Mouse (Mus musculus) ES-Bruce4 (cell line): ENCODE results near the gene Zbtb20. TPM values are rescaled to one million over a fixed set of nuclear protein-coding genes. Genes with fewer than 3 reads are reported as not detected.

ENCODE experiments used
- H3K27ac ChIP-seq: 2 replicates; pipeline ENCODE4 v1.5.1; 2012; ENCODE audit warnings: low read length, inconsistent platforms; ENCODE audit not compliant: insufficient read depth
- H3K27me3 ChIP-seq: 2 replicates; pipeline ENCODE4 v1.6.1; 2012; ENCODE audit warnings: mild to moderate bottlenecking, low read length, inconsistent platforms; ENCODE audit not compliant: control insufficient read depth, poor library complexity, insufficient read depth, severe bottlenecking
- H3K36me3 ChIP-seq: 2 replicates; pipeline ENCODE4 v1.6.1; 2012; ENCODE audit warnings: inconsistent platforms, mild to moderate bottlenecking, low read length, moderate library complexity; ENCODE audit not compliant: control insufficient read depth, poor library complexity, insufficient read depth, severe bottlenecking
- H3K4me1 ChIP-seq: one replicate; pipeline ENCODE4 v1.8.1; 2011; ENCODE audit warnings: low read length; ENCODE audit not compliant: control insufficient read depth, insufficient read depth
- H3K4me3 ChIP-seq: 2 replicates; pipeline ENCODE4 v1.5.1; 2011; ENCODE audit warnings: low read depth, mild to moderate bottlenecking, low read length
- H3K9ac ChIP-seq: 2 replicates; pipeline ENCODE4 v1.6.1; 2012; ENCODE audit warnings: low read depth, mild to moderate bottlenecking, inconsistent platforms; ENCODE audit not compliant: poor library complexity, severe bottlenecking
- H3K9me3 ChIP-seq: replicated peaks from 2 replicates; pipeline ENCODE4 v1.6.1; 2012; ENCODE audit warnings: mild to moderate bottlenecking, low read length, inconsistent platforms; ENCODE audit not compliant: control insufficient read depth, poor library complexity, insufficient read depth, severe bottlenecking
- CTCF ChIP-seq: IDR thresholded peaks from one replicate; pipeline ENCODE4 v1.8.1; 2011; ENCODE audit warnings: low read depth, low read length
- EP300 ChIP-seq: IDR thresholded peaks from 2 replicates; pipeline ENCODE4 v1.6.1; 2011; ENCODE audit warnings: low read depth, low read length; ENCODE audit not compliant: insufficient read depth
- POLR2A ChIP-seq: IDR thresholded peaks from one replicate; pipeline ENCODE4 v1.8.1; 2011; ENCODE audit warnings: low read length; ENCODE audit not compliant: insufficient read depth
- polyA plus RNA-seq: library from polyadenylated mRNA; stranded (reverse); fragments of >200 nt; gene quantifications from 2 replicates; pipeline ENCODE4 v1.2.4, GENCODE M21; 2011; ENCODE audit warnings: low read depth; ENCODE audit not compliant: missing spikeins, insufficient read depth, insufficient read length

Zbtb20 gene
- polyA plus RNA-seq, 1 experiment = 9.9 TPM

- no peak overlapping the region for H3K9ac ChIP-seq
- TF ChIP-seq CTCF (no peak), POLR2A (no peak), EP300 (no peak)
- no peaks in the 10 kb centered on the region for H3K4me1 ChIP-seq
- no peak overlapping the region for H3K4me3 ChIP-seq
- H3K27me3 ChIP-seq = no peaks in the 10 kb centered on the region
- no peak overlapping the region for H3K27ac ChIP-seq
- no peaks in the 10 kb centered on the region for H3K36me3 ChIP-seq
- H3K9me3 ChIP-seq = no peaks in the 10 kb centered on the region
Observed at GRCm38 (mm10) chr16:43237551-43237950, 361.9 kb downstream of the Zbtb20 start.

DNA sequence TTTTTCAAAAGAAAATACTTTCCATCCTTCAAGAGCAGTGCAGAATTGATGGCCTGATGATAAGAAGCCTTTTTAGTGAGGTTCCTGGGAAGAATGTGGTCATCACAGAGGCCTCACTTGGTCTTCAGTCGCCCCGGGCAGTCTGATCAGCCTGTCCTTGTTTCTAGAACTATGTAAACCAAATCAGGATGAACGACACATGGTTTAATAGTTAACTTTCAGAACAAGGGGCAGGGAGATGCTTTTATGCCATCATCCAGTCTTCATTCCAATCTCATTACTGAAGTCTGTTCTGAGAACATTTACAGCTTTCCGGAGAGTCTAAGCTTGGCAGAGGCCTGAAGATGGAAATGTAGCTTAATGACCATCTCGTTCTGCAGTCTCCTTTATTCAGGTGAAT lies 371.3 kb downstream of the Zbtb20 start:
- Histone ChIP-seq H3K36me3 (no peaks in the 10 kb centered on the region), H3K4me3 (no peak overlapping the region), H3K27me3 (no peaks in the 10 kb centered on the region), H3K9ac (no peak overlapping the region), H3K27ac (no peak overlapping the region), H3K9me3 (no peaks in the 10 kb centered on the region), H3K4me1 (no peaks in the 10 kb centered on the region)
- TF ChIP-seq POLR2A = no peak
- TF ChIP-seq CTCF = no peak
- TF ChIP-seq EP300 = no peak

DNA sequence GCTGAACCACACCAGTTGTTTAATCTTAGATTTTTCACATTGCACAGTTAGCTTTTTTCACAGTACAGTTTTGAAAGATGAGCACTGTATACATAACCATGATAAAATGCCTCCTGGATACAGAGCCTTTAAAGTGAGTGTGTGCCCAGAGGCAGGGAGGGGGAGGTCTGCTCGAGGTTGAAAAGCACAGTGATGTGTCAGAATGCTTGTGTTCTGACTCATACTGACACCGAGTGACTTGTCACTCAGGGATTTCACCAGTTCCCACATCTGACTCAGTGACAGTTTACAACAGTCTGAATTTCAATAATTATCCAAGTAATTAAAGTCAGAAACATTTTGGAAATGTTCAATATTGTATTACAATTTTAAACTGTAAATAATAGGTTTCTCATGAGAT lies 377.4 kb downstream of the Zbtb20 start:
- no peaks in the 10 kb centered on the region for H3K27me3 ChIP-seq
- TF ChIP-seq CTCF (no peak), POLR2A (no peak), EP300 (no peak)
- H3K4me3 ChIP-seq = no peak overlapping the region
- no peaks in the 10 kb centered on the region for H3K36me3 ChIP-seq
- H3K9me3 ChIP-seq = no peaks in the 10 kb centered on the region
- no peak overlapping the region for H3K9ac ChIP-seq
- no peak overlapping the region for H3K27ac ChIP-seq
- H3K4me1 ChIP-seq = no peaks in the 10 kb centered on the region

DNA sequence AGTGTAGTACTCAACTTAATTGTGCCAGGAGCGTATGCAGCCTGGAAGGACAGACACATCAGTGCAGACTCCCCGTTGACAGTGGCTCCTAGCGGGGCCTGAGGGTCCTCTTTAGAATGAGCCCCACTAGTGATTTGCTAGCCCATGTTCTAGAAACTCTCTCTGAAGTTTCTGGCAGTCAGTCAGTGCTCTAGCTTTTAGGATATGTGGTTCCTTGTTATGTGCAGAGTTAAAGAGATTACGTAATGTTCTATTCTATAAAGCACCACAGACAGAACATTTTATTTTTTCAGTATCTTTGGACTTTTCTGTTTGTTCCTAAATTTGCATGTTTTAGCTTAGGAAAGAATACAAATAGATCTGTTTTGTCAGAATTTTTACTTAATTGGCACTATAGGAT lies 378.1 kb downstream of the Zbtb20 start:
- Histone ChIP-seq H3K4me3 (no peak overlapping the region), H3K36me3 (no peaks in the 10 kb centered on the region), H3K27ac (no peak overlapping the region), H3K9ac (no peak overlapping the region), H3K27me3 (no peaks in the 10 kb centered on the region), H3K4me1 (no peaks in the 10 kb centered on the region), H3K9me3 (no peaks in the 10 kb centered on the region)
- TF ChIP-seq EP300 (no peak), POLR2A (no peak), CTCF (no peak)

GRCm38 (mm10) chr16:43256191-43256899 lies 380.7 kb downstream of the Zbtb20 start:
- Histone ChIP-seq H3K4me3 (no peak overlapping the region), H3K9me3 (no peaks in the 10 kb centered on the region), H3K27me3 (no peaks in the 10 kb centered on the region), H3K36me3 (no peaks in the 10 kb centered on the region), H3K4me1 (no peaks in the 10 kb centered on the region), H3K9ac (no peak overlapping the region), H3K27ac (no peak overlapping the region)
- no peak for TF ChIP-seq POLR2A
- no peak for TF ChIP-seq CTCF
- no peak for TF ChIP-seq EP300

DNA sequence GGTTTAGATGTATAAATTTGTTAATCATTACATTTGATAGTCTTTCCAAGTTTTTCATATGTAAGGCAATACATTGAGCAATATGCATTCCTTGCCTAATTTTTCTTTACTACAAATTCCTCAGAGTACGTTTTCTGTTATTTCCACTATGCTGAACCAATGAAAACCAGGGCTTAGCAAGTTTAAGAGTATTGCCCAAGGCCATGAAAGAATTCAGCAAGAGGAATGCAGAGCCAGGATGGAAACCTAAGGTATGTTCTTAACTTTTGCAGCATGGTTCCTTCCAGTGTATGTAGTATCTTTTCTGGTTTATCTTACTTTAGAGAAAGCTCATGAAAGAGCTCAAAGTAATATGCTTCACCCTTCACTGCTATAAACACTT lies 381.2 kb downstream of the Zbtb20 start:
- Histone ChIP-seq H3K27ac (no peak overlapping the region), H3K9ac (no peak overlapping the region), H3K4me3 (no peak overlapping the region), H3K27me3 (no peaks in the 10 kb centered on the region), H3K36me3 (no peaks in the 10 kb centered on the region), H3K4me1 (no peaks in the 10 kb centered on the region), H3K9me3 (no peaks in the 10 kb centered on the region)
- TF ChIP-seq CTCF (no peak), EP300 (no peak), POLR2A (no peak)
